Mouse (Mus musculus) lung, postnatal 10 days (tissue): Measurements from ENCODE around the gene Slc6a16.

ENCODE experiments used
- DNase-seq: peaks from one replicate; pipeline ENCODE4 v3.0.0; 2021

Slc6a16 gene

GRCm38 (mm10) chr7:45313495-45313894, 72.6 kb downstream of the Slc6a16 start:
- DNase-seq, result no peak

- no peak for DNase-seq
These were observed 74.4 kb downstream of the Slc6a16 start for GRCm38 (mm10) chr7:45315182-45315701.

DNA sequence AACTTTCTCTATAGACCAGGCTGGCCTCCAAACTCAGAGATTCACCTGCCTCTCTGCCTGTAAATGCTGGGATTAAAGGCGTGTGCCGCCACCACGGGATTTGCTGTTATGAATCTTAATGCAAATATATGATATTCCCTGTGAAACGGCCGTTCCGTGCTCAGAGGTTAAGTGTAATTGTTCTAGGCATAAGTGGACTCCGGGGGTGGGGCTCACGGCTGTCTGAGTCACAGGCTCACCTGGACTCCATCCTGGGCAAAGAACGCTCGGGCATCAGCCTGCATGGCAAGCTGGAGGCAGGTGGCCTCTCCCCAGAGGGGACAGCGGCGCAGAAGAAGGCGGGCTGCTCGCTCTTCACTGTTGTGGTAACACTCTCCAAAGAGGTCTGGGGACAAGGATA, 75.7 kb downstream of the Slc6a16 start:
- no peak for DNase-seq

GRCm38 (mm10) chr7:45322245-45322644, 81.4 kb downstream of the Slc6a16 start:
- DNase-seq, result no peak
